Mouse (Mus musculus) frontal cortex, adult (tissue): Measurements from ENCODE around the gene Grtp1.

Source experiments
- ATAC-seq: cut with Nextera tagmentation; 2 replicates; pipeline ENCODE4 v1.9.2; 2017; ENCODE audit warnings: mild to moderate bottlenecking, moderate library complexity, mixed read lengths; ENCODE audit not compliant: low TSS enrichment

Grtp1 gene

DNA sequence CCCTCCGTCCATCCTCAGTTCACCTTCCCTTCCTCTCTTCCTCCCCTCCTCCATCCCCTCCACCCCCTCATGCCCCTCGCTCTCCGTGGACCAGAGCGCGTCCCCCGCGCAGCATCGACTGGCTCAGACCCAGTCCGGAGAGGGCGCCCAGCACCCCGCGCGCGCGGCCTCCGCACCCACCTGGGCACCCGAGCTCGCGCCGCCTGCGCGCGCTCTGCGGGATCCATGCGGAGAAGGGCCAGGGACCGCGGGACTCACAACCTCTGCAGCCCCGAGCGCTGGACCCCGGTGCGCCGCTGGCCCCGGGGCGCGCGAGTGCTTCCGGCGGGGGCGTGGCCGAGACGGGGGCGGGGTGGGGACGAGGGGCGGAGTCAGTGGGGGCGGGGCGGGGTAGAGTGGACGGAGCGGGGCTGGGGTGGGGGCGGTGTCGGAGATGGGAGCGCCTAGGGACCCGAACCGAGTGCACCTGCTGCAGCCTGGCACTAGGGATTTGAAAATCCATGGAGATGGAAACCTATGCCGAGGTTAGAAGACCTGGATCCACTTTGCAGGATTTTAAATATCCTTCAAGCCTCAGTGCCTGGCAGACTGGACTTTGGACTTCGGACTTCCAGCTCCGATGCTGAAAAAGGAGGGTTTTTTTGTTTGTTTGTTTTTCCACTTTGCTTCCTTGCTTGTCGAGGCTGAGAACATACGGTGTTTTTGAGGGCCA is at the start of gene Grtp1:
Gene Grtp1 (minus strand): TSS at position 320 of the 712 bp plus-strand sequence.
- peak; percentile 41; the same call in 1 of the 2 replicates for ATAC-seq

DNA sequence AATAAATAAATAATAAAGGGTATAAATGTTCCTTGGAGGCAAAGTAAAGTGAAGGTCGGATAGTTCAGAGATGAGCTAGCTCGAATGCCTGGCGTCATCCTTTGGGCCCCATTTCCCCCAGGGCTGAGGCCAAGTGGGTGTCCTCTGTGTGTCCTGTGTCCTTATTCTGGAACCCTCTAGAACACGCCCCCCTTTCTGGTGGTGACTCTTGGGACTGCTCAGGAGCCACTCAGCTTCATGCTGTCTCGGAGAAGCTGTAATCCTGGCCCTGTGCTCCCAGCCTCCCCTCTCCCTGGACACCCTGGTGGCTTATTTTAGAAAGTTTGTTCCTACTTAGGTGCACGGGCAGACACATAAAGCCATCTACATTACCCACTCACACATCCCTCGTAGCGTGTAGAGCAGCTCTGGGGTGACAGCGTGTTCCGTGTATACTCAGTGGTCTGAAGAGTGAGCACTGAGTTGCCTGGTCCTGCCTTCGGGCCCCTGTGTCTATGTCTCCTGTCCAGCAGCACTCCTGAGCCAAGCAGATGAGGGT is 44.0 kb upstream of the Grtp1 start:
- ATAC-seq, result no peak

DNA sequence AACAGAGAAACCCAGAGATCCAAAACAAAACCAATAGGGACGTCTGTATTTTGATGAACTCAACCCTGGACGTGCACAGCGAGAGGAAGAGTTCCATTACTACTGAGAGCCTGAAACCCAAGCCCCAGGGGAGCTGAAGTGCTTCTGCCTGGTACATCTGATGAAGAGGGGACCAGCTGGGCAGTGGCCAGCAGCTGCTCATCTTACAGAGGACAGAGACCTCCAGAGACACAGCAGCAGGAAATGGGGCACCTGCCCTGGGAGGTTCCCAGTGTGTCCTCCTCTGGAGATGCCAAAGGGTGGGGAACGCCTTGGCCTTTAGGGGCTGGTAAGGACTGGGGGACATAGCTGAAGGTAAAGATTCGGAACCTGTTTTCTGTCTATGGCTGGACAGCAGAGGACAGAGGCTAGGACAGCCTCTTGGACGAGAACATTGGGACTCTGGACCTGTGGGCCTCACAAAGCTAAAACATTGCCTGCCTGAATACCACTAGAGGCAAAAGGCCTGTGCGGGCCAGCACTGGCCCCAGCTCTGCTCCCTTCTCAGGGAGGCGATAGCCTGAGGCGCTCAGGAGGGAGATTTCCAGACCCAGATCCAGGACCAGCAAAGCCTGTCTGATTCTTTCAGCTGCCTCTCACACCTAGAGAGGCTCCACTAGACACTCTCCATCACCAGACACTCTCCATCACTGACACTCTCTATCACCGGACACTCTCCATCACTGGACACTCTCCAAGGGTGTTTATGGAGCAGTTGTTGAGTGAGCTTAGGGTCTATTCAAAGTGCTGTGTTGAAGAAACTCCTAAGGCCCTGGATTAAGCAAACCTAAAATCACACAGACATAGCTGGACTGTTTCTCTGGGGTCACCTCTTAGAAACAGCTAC is 42.8 kb upstream of the Grtp1 start:
- no peak for ATAC-seq

DNA sequence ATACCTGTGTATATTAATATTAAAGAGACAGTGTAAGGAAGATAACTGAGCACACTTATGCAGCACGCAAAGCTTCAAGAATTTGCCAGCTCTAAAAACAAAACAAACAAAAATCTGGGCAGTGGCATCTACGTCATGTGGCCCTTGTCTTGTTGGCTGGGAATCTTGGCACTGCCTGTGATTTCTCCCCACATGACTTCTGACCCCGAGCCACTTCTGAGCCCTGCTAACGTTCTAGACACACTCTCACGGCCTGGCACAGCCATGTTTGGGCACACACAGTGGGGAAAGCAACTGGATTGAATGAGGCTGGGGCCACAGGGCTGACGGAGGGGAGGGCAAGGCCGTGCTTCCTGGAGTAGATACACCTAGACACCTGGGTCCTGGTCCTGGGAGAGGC is 40.3 kb upstream of the Grtp1 start:
- no peak for ATAC-seq

DNA sequence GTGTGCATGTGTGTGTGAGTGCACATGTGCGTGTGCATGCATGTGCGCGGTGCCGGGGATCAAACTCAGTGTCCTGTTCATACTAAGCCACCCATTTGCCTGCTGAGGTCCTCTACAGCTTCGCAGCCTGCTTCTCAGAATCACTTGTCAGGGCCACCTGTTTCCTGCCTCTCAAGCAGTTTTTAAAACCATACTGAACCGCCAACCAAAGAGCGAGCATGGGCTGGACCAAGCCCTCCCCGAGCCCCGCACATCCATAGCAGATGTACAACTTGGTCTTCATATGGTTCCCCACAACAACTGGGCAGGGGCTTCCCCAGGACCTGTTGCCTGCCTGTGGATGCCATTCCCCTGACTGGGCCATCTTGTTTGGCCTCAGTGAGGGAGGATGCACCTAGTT is 39.6 kb upstream of the Grtp1 start:
- no peak for ATAC-seq

DNA sequence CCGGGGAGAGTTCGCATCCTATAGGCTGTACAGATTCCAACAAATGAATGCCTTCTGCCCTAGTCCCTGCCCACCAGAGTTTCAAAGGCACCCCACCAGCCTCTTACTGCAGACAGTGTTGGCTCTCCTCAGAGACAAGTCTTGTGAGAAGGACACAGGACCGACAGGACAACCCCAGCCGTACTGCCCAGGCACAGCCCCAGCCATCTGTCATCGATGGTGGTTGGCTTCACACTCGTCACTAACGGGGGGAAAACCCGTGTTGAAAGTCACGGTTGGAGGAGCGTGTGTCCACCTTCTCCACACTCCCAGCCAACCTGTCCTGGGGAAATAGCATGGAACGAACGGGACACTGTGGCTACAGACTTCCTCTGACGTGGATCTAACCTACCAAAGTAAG is 34.4 kb upstream of the Grtp1 start:
- no peak for ATAC-seq

DNA sequence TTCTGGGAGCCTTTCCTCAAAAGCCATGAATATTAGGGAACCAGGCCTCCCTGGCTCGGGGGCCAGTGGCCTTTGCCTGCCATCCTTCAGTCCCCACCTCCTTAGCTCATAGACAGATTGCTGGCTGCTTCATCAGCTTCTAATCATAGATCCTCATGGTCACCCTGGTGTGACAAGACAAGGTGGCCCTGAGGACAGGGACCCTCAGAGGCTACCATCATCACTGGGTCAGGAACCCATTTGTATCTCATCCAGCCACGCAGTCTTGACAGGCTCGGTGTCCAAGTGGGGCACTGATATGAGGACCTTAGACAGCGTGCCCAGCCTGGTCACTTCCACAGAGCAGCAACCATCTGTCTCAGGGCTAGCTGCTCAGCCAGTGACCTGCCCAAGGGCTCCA is 30.1 kb upstream of the Grtp1 start:
- no peak for ATAC-seq

DNA sequence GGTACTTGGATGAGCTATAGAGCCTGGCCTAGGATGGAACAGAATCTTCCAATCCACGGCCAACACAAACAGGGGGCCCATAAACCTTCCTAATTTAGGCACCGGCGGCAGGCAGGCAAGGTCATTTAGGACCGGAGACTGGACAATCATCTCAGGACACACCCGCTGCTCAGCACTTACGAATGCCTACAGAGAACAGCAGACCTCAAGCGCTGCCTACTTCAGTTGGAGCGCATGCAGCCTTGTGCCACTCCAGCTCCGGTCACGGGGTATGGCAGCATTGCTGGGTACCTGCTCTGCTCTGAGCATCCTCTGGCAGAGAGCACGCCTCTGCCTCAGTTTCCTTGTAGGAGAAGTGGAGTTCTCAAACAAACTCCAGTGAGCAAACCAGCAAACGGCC is 29.4 kb upstream of the Grtp1 start:
- ATAC-seq, result no peak

DNA sequence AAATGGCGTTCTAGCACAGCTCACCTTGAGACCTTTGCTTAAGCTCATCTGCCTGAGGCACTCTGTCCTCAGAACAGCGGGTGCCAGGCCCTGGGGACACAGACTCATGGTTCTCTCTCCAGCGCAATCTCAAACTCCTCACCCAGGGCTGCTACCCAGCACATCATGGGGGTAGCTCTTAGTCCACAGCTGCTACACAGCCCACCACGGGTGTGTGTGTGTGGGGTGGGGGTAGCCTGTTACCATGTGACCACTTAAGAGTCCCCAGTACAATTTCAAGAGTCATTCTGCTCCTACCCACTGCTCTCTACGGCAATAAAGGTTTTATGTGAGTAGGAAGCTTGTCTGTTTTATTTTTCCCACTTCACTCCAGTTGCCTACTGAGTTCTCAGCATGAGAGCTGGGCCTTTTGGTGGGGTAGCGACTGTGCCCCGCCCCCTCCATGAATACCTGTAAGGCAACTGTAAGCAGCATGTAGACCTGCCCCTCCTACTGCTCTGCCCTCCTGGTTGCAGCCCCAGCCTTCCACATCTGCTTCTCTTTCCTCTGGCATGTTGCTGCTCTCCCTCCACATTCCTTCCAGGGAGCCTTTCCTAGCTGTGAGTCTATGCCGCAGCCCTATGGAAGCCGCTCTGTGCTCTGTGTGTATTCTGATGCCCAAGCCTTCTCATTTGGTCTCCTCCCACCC is 28.6 kb upstream of the Grtp1 start:
- no peak for ATAC-seq

DNA sequence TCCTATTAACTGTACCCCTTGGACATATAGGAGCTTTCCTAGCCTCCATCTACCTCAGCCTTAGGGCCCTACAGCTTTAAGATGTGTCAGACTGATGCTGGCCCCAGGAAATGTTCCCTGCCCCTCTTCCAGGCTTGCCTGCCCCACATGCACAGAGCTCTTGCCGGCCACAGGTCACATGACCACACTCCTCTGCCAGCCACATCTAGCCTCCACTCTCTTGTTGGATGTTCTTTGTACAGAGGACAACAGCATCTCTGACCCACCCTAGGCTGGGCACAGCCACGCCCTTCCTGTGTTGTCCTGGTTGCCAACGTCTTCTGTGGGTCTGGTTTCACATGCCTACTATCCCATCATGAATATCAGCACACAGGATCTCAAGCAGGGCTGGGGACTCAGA is 26.8 kb upstream of the Grtp1 start:
- peak; percentile 13; the same call in 1 of the 2 replicates for ATAC-seq

DNA sequence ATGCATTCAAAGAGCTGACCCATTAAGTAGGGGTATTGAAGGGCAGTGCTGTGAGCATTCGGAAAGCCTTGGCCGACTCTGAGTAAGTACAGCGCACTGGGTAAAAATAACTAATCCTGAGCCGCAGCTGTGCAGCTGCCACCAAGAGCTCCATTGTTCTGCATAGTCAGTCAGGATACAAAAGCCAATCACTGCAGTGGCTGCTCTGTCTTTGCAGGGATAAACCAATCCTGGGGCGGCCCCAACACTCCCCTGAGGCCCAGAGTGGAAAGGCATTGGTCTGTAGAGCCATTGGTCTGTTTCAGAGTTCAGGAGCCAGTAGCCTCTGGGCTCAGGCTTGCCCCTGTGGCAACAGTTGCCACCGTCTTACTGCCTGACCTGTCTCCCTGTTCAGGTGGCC is 25.9 kb upstream of the Grtp1 start:
- peak; percentile 57 for ATAC-seq

DNA sequence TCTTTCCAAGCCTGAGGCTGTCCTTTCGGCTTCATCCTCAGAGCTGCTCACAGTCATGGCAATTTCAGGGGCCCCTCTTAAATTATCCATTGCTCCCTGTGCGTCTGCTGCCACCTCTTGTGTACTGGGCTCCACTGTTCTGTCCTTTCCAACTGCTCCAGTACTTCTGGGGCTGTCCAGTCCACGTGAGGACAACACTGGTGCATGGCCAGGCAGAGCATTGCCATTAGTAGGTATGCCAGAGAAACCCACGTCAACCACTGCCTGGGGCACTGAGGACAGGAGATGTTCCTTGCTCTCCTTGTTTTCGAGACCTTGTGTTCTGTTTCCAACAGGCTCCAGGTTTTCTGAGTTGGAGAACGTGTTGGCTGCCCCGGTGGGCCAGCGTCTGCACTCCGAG is 24.0 kb upstream of the Grtp1 start:
- ATAC-seq, result no peak

DNA sequence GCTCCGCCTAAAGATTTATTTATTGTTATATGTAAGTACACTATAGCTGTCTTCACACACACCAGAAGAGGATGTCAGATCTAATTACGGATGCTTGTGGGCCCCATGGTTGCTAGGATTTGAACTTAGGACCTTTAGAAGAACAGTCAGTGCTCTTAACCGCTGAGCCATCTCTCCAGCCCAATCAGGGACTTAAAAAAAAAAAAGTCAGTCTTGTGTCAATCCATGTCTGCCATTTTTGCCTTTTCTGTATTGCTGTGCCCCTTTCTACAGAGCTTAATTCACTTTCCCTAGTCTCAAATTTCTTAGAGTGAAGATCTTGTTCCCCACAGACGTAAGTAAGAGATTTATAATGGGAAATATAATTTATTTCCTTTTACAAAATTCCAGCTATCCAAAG is 18.0 kb upstream of the Grtp1 start:
- ATAC-seq, result no peak

DNA sequence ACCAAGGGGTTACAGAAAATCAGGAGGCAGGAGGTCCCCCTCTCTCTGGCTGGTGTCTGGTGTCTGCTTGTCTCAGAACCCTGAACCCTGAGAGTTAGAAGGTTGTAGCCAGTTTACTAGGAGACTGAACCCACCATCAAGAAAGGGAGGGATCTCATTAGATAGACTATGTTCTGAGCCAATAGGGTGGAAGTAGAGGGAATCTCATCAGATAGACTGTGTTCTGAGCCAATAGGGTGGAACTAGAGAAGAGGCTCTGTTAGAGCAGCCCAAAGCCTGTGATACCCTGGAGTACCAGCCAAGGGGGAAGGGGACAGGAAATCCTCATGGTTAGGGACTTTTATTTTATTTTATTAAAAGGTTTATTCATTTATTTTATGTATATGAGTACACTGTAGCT is 17.6 kb upstream of the Grtp1 start:
- ATAC-seq, result no peak

DNA sequence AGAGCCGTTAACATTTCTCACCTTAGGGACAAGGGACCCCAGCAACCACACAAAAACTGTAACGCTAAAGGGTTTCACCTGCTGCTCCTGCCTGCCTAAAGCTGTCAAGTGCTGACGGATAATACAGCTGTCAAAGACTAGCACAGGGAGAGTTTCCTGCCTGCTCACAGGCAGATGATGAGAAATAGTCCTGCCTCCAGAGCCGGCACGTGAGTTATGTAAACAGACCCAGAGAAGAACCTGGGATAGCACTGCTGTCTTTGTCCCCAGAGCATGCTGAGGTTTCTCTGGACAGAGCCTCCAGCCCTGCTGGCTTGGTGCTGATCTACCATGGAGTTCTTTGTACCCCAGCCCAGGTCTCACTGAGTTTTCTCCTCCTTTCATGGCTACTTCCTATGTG is 16.7 kb upstream of the Grtp1 start:
- no peak for ATAC-seq

DNA sequence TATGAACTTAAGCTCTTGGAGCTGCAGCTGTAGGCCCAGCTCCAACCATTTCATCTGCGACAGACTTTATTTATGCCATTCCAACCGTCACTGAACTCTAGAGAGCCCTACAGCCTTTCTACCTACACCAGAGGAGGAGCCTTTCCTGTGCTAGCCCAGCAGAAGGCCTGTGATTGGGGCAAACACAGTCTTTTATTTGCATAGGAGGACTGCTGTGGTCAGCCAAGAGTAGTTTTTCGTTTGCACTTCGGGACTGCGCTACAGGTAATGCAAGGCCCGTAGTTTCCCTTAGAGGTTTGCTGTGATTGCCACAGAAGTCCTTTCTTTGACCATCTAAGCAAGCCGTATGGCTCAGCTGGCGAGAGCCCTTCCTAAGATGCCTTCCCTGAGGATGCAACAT is 16.0 kb upstream of the Grtp1 start:
- no peak for ATAC-seq

DNA sequence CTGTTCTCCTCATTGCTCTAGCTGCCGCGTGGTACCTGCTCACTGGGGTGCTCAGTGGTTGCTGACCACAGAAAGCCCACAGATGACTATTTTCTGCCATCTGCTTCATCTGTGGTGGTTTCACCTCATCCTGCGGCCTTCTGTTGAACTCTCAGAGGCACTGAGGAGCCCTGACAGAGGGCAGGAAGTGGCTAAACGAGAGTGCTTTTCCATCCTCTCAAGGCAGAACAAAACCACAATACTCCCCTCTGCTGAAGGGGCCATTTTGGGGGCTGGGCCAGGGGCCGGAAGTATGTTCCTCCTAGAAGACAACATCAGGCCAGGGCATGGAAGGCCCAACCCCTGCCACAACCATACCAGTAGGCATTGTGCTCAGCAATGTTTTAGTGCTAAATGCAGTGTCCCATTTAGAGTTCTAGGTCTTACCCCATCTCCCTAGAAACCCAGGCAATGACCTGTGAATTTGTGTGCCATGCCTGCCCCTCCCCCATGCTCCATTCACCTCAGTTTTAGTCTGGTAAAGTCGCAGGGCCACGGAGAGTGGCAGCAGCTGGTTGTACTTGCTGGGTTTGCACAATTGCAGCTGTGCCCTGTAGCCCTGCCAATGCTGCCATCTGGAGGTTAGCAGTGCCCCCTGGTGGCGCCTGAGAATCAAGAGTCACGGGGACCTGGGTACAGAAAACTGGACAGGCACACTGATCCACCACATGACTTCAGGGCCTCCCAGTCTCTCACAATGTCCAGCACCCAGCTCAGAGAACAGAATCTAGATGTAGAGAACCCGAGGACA is 13.3 kb upstream of the Grtp1 start:
- ATAC-seq, result peak; percentile 92

DNA sequence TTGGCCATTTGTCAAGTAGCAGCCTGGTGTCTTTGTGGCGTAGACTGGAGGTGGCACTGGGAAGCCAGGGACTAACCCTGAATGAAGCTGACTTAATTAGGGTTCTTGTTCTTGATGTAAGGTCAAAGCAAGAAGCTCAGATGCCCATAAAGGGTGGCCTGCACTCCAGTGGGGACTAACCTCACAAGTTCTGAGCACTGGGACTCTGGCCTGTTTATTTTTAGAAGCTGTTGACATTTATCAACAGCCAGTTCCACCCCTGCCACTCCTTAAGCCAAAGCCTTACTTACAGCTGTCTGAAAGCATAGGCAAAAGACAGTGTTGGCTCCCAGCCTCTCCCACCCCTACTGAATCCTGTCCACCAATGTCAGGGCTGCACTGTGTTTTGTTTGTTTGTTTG is 9.3 kb upstream of the Grtp1 start:
- ATAC-seq, result no peak

DNA sequence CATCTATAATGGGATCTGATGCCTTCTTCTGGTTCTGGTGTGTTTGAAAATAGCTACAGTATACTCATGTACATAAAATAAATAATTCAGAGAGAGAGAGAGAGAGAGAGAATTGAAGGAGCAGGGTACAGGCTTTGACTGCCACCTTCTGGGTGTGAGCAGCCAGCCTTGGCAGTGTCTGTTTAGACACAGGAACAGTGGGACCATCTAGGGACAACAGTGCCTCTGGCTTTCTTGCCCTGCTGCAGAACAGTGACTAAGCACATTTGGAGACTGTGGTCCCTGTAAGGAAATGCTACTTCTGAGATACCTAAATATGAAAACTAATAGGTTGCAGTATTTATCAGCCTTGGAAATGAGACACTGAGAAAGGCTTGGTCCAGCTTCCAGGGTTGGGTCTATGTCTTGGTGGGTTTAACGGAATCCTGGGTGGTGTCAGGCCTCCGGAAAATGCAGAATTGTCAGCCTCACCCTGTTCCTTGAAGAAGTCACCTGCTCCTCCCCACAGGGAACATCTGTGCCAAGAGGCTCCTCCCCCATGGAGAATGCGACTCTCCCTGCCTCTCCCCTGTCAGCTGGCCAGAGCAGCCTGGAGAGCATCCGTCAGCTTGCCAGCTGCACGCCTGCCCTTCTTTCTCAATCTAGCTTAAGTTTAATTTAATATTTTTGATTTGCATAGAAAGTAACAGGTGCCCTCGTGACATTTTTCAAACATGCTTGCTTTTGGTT is 8.4 kb upstream of the Grtp1 start:
- peak; percentile 73; the same call in 1 of the 2 replicates for ATAC-seq

DNA sequence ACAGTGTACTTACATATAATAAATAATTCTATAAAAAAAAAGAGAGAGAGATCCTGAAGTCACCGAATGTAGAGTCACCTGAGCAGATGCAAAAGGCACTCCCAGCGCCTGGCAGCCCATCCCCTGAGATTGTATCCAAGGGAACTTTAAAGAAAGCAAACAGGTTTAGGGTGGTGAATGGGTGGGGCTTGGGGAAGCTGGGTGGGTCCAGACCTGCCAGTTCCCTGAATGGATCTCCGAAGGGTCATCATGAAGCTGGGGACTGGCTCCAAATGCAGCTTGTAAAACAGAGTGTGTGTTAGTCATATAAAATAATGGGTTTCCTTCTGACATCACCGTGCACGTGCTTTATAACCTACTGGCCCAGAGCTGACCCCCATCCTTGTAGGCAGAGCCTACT is 5.9 kb upstream of the Grtp1 start:
- ATAC-seq, result no peak

DNA sequence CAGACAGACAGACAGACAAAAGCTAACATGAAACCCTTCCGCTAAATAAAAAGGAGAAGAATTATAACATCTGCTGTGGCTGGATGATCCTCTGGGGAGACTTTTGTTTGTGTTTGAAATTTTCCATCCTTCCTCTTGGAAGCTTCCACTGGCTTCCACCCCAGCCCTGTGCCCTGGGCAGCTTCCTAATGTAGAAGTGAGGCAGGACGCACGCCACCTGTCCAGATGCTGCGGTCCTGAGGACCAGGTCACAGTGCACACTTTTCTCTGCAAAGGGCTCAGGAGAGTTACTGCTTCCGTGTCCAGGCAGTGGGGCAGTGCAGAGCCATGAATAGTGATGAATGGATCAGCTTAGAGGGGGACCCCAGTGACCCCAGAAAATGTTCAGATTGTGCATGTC is 4.9 kb upstream of the Grtp1 start:
- no peak for ATAC-seq
